In the genomic region with DNA sequence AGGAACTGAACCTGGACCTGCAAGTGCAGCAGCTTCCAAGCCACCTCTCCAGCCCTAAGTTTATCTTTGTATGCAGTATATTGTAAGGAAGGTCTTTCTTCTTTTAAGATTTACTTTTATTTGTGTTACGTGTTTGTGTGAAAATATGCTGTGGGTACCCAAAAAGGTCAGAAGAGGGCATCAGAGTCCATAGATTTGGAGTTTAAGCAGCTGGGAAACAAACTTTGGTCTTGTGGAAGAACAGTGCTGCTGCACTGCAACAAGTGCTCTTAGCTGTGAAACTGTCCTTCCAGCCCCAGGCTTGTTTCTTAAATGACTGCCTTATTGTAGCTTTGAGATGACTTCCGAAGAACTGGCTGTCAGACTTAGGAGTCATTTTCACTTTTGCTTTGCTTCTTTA, we compare ENCODE assay signal across 13 mouse cellular contexts.
DNase-seq lines count a peak whose midpoint lies in the region; ATAC-seq and TF ChIP-seq lines count a peak whose summit lies in the region.
"Had no signal": no experiment of that assay in that cellular context is flagged by ENCODE, and none has a peak within 500 bp of the region (broad histone marks: within the 10 kb centered on the region; RNA-seq: fewer than 3 reads in every experiment).

No protein-coding gene starts in this region.

- H3K27ac ChIP-seq in intestine, postnatal 0 days (ENCODE audit: low read depth, low read length) = no peak overlapping the region
- H3K27ac ChIP-seq in intestine, embryonic 16.5 days (ENCODE audit: low read length) = no peak overlapping the region
- H3K27ac ChIP-seq in CH12.LX (ENCODE audit: insufficient read depth, low read depth) = no peak overlapping the region
- no peak overlapping the region for H3K27ac ChIP-seq in lung, postnatal 0 days (ENCODE audit: low read length)
- no peak overlapping the region for H3K27ac ChIP-seq in liver, postnatal 0 days (ENCODE audit: low read depth)
- H3K27ac ChIP-seq in forebrain, embryonic 14.5 days (ENCODE audit: low read depth, low read length) = no peak overlapping the region
- H3K27ac ChIP-seq: forebrain, embryonic 15.5 days; liver, embryonic 14.5 days; midbrain, embryonic 13.5 days had no signal

- TF ChIP-seq RAD21 in CH12.LX (IDR thresholded peaks at IDR 0.05; ENCODE audit: low read depth, low read length) = peak; percentile 62

- dilution Hi-C loops in CH12.LX (cut with MboI; ENCODE audit: extremely low pct_ligation_motif_present, extremely low pct_unique_long_range_greater_than_20kb, low sequenced_read_pairs) = no loop called here

- no peaks in the 10 kb centered on the region for H3K9me3 ChIP-seq in intestine, postnatal 0 days (ENCODE audit: control insufficient read depth)
- H3K9me3 ChIP-seq in intestine, embryonic 16.5 days (ENCODE audit: control insufficient read depth, low read length) = no peaks in the 10 kb centered on the region
- no peaks in the 10 kb centered on the region for H3K9me3 ChIP-seq in CH12.LX (replicated peaks; ENCODE audit: low read length)
- H3K9me3 ChIP-seq in lung, postnatal 0 days (ENCODE audit: low read length) = no peaks in the 10 kb centered on the region
- no peaks in the 10 kb centered on the region for H3K9me3 ChIP-seq in liver, postnatal 0 days (ENCODE audit: low read length)
- H3K9me3 ChIP-seq in forebrain, embryonic 14.5 days (replicated peaks; ENCODE audit: control insufficient read depth, low read length) = no peaks in the 10 kb centered on the region
- H3K9me3 ChIP-seq: forebrain, embryonic 15.5 days; midbrain, embryonic 13.5 days had no signal

- 87% methylated on average over 2 of the region's 2 CpGs for WGBS in intestine, postnatal 0 days
- WGBS in intestine, embryonic 16.5 days = 83% methylated on average over 2 of the region's 2 CpGs
- 88% methylated on average over 2 of the region's 2 CpGs for WGBS in lung, postnatal 0 days
- 77% methylated on average over 2 of the region's 2 CpGs for WGBS in liver, postnatal 0 days (ENCODE audit: insufficient replicate concordance)
- 91% methylated on average over 2 of the region's 2 CpGs for WGBS in forebrain, embryonic 14.5 days

- no peak overlapping the region for H3K9ac ChIP-seq in intestine, postnatal 0 days (ENCODE audit: low read depth, low read length)
- no peak overlapping the region for H3K9ac ChIP-seq in intestine, embryonic 16.5 days (ENCODE audit: low read depth, low read length)
- H3K9ac ChIP-seq in CH12.LX (ENCODE audit: insufficient read depth, low read depth) = no peak overlapping the region
- no peak overlapping the region for H3K9ac ChIP-seq in lung, postnatal 0 days (replicated peaks; ENCODE audit: low read depth)
- no peak overlapping the region for H3K9ac ChIP-seq in liver, postnatal 0 days (replicated peaks)
- no peak overlapping the region for H3K9ac ChIP-seq in forebrain, embryonic 14.5 days (ENCODE audit: low read length)
- H3K9ac ChIP-seq: forebrain, embryonic 15.5 days; liver, embryonic 14.5 days; midbrain, embryonic 13.5 days had no signal

- DNase-seq in CH12.LX (ENCODE audit: extremely low read depth) = peak; percentile 27
- peak; percentile 24 for DNase-seq in lung, postnatal 0 days (ENCODE audit: low spot score)
- DNase-seq in liver, postnatal 0 days = no peak
- no peak for DNase-seq in spleen, adult 18-20 months
- no peak for DNase-seq in forebrain, embryonic 14.5 days (ENCODE audit: low spot score)
- DNase-seq: layer of hippocampus, adult 9-11 months; thymus, adult 2 months had no signal

- H3K79me2 ChIP-seq in CH12.LX (replicated peaks; ENCODE audit: control insufficient read depth, extremely low read depth, insufficient read depth, poor library complexity, severe bottlenecking) = no peaks in the 10 kb centered on the region

- TF ChIP-seq POLR2A in CH12.LX (IDR thresholded peaks at IDR 0.05; ENCODE audit: low read depth, low read length) = no peak

- H3K4me2 ChIP-seq in intestine, postnatal 0 days (replicated peaks; ENCODE audit: low read depth) = no peak overlapping the region
- no peak overlapping the region for H3K4me2 ChIP-seq in intestine, embryonic 16.5 days (ENCODE audit: low read depth, low read length)
- no peak overlapping the region for H3K4me2 ChIP-seq in CH12.LX (ENCODE audit: insufficient read depth, low read depth, poor library complexity, severe bottlenecking)
- H3K4me2 ChIP-seq in lung, postnatal 0 days (replicated peaks; ENCODE audit: low read depth, low read length) = no peak overlapping the region
- no peak overlapping the region for H3K4me2 ChIP-seq in liver, postnatal 0 days (ENCODE audit: low read depth, low read length)
- H3K4me2 ChIP-seq in forebrain, embryonic 14.5 days (ENCODE audit: low read length) = no peak overlapping the region
- H3K4me2 ChIP-seq: forebrain, embryonic 15.5 days; midbrain, embryonic 13.5 days had no signal

- H3K27me3 ChIP-seq in intestine, postnatal 0 days (replicated peaks; ENCODE audit: control insufficient read depth, insufficient read depth, low read length) = no peaks in the 10 kb centered on the region
- H3K27me3 ChIP-seq in intestine, embryonic 16.5 days (replicated peaks; ENCODE audit: control insufficient read depth, insufficient read depth, low read length) = no peaks in the 10 kb centered on the region
- no peaks in the 10 kb centered on the region for H3K27me3 ChIP-seq in CH12.LX (replicated peaks)
- H3K27me3 ChIP-seq in lung, postnatal 0 days (replicated peaks; ENCODE audit: insufficient read depth, low read length) = no peaks in the 10 kb centered on the region
- H3K27me3 ChIP-seq in liver, postnatal 0 days (ENCODE audit: insufficient read depth, low read length) = no peaks in the 10 kb centered on the region
- H3K27me3 ChIP-seq in forebrain, embryonic 14.5 days (replicated peaks; ENCODE audit: control insufficient read depth, insufficient read depth, low read length) = no peaks in the 10 kb centered on the region
- H3K27me3 ChIP-seq: forebrain, embryonic 15.5 days; midbrain, embryonic 13.5 days had no signal

- no peak overlapping the region for H3K4me3 ChIP-seq in intestine, postnatal 0 days (ENCODE audit: low read depth, low read length)
- H3K4me3 ChIP-seq in intestine, embryonic 16.5 days (ENCODE audit: low read length) = no peak overlapping the region
- no peak overlapping the region for H3K4me3 ChIP-seq in CH12.LX (replicated peaks in 1 of 3; ENCODE audit: low read depth in 2 of 3, low read length in 2 of 3, poor library complexity in 1 of 3)
- H3K4me3 ChIP-seq in lung, postnatal 0 days (ENCODE audit: low read depth, low read length) = no peak overlapping the region
- H3K4me3 ChIP-seq in liver, postnatal 0 days (ENCODE audit: low read depth, low read length) = no peak overlapping the region
- H3K4me3 ChIP-seq in forebrain, embryonic 14.5 days (ENCODE audit: low read depth, low read length) = no peak overlapping the region
- H3K4me3 ChIP-seq: forebrain, embryonic 15.5 days; midbrain, embryonic 13.5 days had no signal

- H3K4me1 ChIP-seq in intestine, postnatal 0 days (replicated peaks; ENCODE audit: control insufficient read depth, insufficient read depth, low read length) = no peaks in the 10 kb centered on the region
- H3K4me1 ChIP-seq in intestine, embryonic 16.5 days (ENCODE audit: control insufficient read depth, insufficient read depth, low read length) = no peaks in the 10 kb centered on the region
- H3K4me1 ChIP-seq in CH12.LX (ENCODE audit: control insufficient read depth in 1 of 2, insufficient read depth in 2 of 2) = no peaks in the 10 kb centered on the region
- H3K4me1 ChIP-seq in lung, postnatal 0 days (ENCODE audit: insufficient read depth, low read depth, low read length) = no peaks in the 10 kb centered on the region
- H3K4me1 ChIP-seq in liver, postnatal 0 days (ENCODE audit: insufficient read depth) = no peaks in the 10 kb centered on the region
- no peaks in the 10 kb centered on the region for H3K4me1 ChIP-seq in forebrain, embryonic 14.5 days (ENCODE audit: control insufficient read depth, insufficient read depth, low read length)

- H3K36me3 ChIP-seq in intestine, postnatal 0 days (ENCODE audit: control insufficient read depth, insufficient read depth) = peaks cover 41% of the 10 kb centered on the region
- H3K36me3 ChIP-seq in intestine, embryonic 16.5 days (ENCODE audit: control insufficient read depth, insufficient read depth, low read length) = peaks cover 3% of the 10 kb centered on the region; the same call in 1 of the 2 replicates
- peaks cover 7 to 26% of the 10 kb centered on the region in 2 experiments for H3K36me3 ChIP-seq in CH12.LX (replicated peaks in 1 of 2; ENCODE audit: control insufficient read depth in 1 of 2, insufficient read depth in 1 of 2, low read length in 1 of 2)
- H3K36me3 ChIP-seq in lung, postnatal 0 days (ENCODE audit: insufficient read depth, low read length) = peaks cover 14% of the 10 kb centered on the region; the same call in 1 of the 2 replicates
- H3K36me3 ChIP-seq in liver, postnatal 0 days (replicated peaks; ENCODE audit: insufficient read depth, low read length) = peaks cover 9% of the 10 kb centered on the region
- peaks cover 73% of the 10 kb centered on the region for H3K36me3 ChIP-seq in forebrain, embryonic 14.5 days (ENCODE audit: control insufficient read depth, insufficient read depth, low read length)

- peak; percentile 58 for TF ChIP-seq CTCF in intestine, postnatal 0 days (IDR thresholded peaks at IDR 0.05; ENCODE audit: low read depth)
- peak in 1 of 2 experiments; percentile 60; a peak in 2 of 4 replicates for TF ChIP-seq CTCF in CH12.LX (conservative IDR thresholded peaks at IDR 0.05 in 1 of 2, IDR thresholded peaks at IDR 0.05 in 1 of 2; ENCODE audit: low read depth in 2 of 2, low read length in 2 of 2)
- TF ChIP-seq CTCF in lung, postnatal 0 days (IDR thresholded peaks at IDR 0.05) = peak; percentile 47
- TF ChIP-seq CTCF in liver, postnatal 0 days (IDR thresholded peaks at IDR 0.05; ENCODE audit: low read depth) = no peak

- in situ Hi-C loops in CH12.LX (cut with MboI; ENCODE audit: low pct_ligation_motif_present, low pct_unique_long_range_greater_than_20kb, low sequenced_read_pairs) = loop anchor here (25.0 kb wide), 1 partner anchor 362 kb away; the partner anchor contains the start of gene Dact2

- no peak for TF ChIP-seq EP300 in CH12.LX (IDR thresholded peaks at IDR 0.05; ENCODE audit: low read length)
- TF ChIP-seq EP300 in lung, postnatal 0 days (IDR thresholded peaks at IDR 0.05) = no peak
- TF ChIP-seq EP300 in liver, postnatal 0 days (IDR thresholded peaks at IDR 0.05; ENCODE audit: low read depth) = no peak

- ATAC-seq in intestine, postnatal 0 days = no peak
- no peak for ATAC-seq in intestine, embryonic 16.5 days
- ATAC-seq in common myeloid progenitor, adult 5-6 weeks (replicated peaks; ENCODE audit: low read depth, poor library complexity, severe bottlenecking) = 0 out of 2 replicates have a peak, but pooled peaks have one; percentile 29
- no peak for ATAC-seq in lung, postnatal 0 days
- no peak for ATAC-seq in liver, postnatal 0 days
- ATAC-seq in forebrain, embryonic 14.5 days = no peak
- ATAC-seq: forebrain, embryonic 15.5 days; midbrain, embryonic 13.5 days had no signal

TF ChIP-seq in CH12.LX, 34 proteins besides CTCF, POLR2A, EP300 and RAD21:
- no peak for TF ChIP-seq MXI1 (IDR thresholded peaks at IDR 0.05; ENCODE audit: low read depth, low read length)
- peak; percentile 41 for TF ChIP-seq SMC3 (IDR thresholded peaks at IDR 0.05; ENCODE audit: low read depth, low read length)
TF ChIP-seq in CH12.LX: peak in this region for 1.

Comparison
In these comparisons a context has a peak if more than half of its experiments do, and no peak if none do; other contexts are left out.
1. DNase-seq: peak in CH12.LX (single experiment) and lung, postnatal 0 days (single experiment); none in liver, postnatal 0 days (single experiment), spleen, adult 18-20 months (0 of 2) and forebrain, embryonic 14.5 days (single experiment).